Mouse (Mus musculus) midbrain, embryonic 10.5 days (tissue): ENCODE measurements around the gene Slc37a4. TPM values are rescaled to one million over a fixed set of nuclear protein-coding genes. Genes with fewer than 3 reads are reported as not detected.
"Not testable (repeated sequence)": the region's sequence is repeated elsewhere in the genome, so short reads cannot be mapped to it uniquely, and the experiment has no call there.

ENCODE experiments used
- DNase-seq: peaks from one replicate; pipeline ENCODE4 v3.0.0-alpha.2; 2017; ENCODE audit warnings: low spot score
- H3K27ac ChIP-seq: fragments of 300-500 bp; sonication (generic); replicated peaks from 2 replicates; pipeline ENCODE4 v1.5.1; 2016; ENCODE audit warnings: mild to moderate bottlenecking
- H3K27me3 ChIP-seq: fragments of 300-500 bp; sonication (generic); 2 replicates; pipeline ENCODE4 v1.6.1; 2016; ENCODE audit warnings: low read depth, mild to moderate bottlenecking; ENCODE audit not compliant: poor library complexity, severe bottlenecking
- H3K36me3 ChIP-seq: fragments of 300-500 bp; sonication (generic); 2 replicates; pipeline ENCODE4 v1.6.1; 2016; ENCODE audit warnings: mild to moderate bottlenecking, moderate library complexity
- H3K4me1 ChIP-seq: fragments of 300-500 bp; sonication (generic); 2 replicates; pipeline ENCODE4 v1.6.1; 2016
- H3K4me3 ChIP-seq: fragments of 300-500 bp; sonication (generic); 2 replicates; pipeline ENCODE4 v1.5.1; 2016; ENCODE audit warnings: mild to moderate bottlenecking, moderate library complexity
- H3K9me3 ChIP-seq: fragments of 300-500 bp; sonication (generic); replicated peaks from 2 replicates; pipeline ENCODE4 v1.6.1; 2016; ENCODE audit warnings: mild to moderate bottlenecking
- whole genome bisulfite sequencing: fragments of 180-500 bp; shearing (Covaris S2); methylation state at CpG from one replicate; pipeline ENCODE4 v1.1.7; 2016; 5-methylcytosine and 5-hydroxymethylcytosine counted together
- microRNA-seq: library from miRNA; unstranded; fragments of <30 nt; microRNA quantifications from one replicate; pipeline ENCODE4, GENCODE M21; 2017
- polyA plus RNA-seq: library from polyadenylated mRNA; unstranded; fragments of >200 nt; fragmentation: Nextera tagmentation; extraction: Ambion mirVana; gene quantifications from 2 replicates; pipeline ENCODE4 v1.2.1, GENCODE M21; 2016

The Slc37a4 gene
- polyA plus RNA-seq, 1 experiment from 2014 or later = 17.2 TPM

DNA sequence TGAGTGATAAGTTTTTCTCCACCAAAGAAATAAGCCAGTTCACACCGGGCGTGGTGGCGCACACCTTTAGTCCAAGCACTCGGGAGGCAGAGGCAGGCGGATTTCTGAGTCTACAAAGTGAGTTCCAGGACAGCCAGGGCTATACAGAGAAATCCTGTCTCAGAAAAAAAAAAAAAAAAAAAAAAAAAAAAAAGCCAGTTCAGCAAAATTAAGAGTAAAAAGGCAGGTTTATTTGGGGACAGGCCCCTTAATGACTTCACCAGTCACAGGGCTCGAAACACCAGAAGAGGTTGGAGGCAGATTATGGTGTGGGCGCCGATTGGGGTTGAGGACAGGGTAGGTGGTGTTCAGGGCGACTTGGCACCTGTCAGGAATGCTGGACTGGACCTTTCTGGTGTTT lies 23.1 kb downstream of the Slc37a4 start:
- Histone ChIP-seq H3K36me3 (peaks cover 15% of the 10 kb centered on the region), H3K4me1 (peaks cover 13% of the 10 kb centered on the region)
- not testable (repeated sequence) for DNase-seq, H3K27me3 ChIP-seq, H3K4me3 ChIP-seq, H3K27ac ChIP-seq, H3K9me3 ChIP-seq
- WGBS = 95% methylated on average over 9 of the region's 9 CpGs

DNA sequence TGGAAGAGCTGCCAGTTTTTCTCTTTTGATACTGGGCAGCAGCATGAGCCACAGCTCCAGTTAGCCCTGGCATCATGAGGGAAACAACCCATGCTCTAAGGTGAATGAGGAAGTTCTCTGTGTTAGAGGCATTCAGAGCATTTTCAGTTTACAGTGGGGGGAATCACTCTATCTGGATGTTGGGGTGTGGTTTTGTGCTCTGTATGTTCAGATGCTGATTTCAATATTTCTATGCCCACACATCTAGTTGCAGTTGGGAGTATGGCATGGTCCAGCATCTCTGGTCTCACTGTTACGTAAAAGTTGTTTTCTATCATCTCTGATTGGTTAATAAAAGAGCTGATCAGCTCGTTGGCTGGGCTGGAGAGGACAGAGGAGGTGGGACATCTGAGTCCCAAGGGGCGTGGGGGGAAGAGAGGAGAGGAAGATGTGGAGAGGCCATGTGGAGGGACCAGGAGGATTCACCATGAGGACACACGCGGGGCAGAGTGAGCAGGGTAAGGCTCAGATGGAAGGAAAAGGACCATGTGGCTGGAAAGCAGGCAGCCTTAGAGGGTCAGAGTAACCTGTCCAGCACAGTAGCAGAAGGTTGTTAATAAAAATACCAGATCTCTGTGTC lies 23.7 kb downstream of the Slc37a4 start:
- WGBS = 81% methylated on average over 5 of the region's 5 CpGs
- H3K9me3 ChIP-seq = no peaks in the 10 kb centered on the region

DNA sequence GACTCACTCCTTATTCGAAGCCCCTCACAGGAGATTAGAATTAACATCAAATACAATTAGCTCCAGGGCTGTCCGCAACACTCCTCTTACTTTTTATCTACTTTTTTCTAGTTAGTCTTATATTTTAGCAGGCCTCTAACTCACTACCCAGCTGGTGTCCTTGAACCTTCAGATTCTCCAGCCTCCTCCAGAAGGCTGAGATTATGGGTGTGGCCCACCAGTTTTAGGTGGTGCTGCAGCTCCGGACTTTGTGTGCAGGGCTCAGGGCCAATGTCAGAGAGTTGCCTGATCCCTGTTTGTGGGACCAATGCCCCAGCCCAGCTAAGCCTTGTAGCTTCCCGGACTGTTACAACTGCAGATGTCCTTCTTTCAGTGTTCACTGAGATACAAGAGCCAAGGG lies 26.9 kb downstream of the Slc37a4 start:
- Histone ChIP-seq H3K27ac (no peak overlapping the region), H3K9me3 (no peaks in the 10 kb centered on the region), H3K4me3 (no peak overlapping the region), H3K27me3 (no peaks in the 10 kb centered on the region), H3K36me3 (no peaks in the 10 kb centered on the region), H3K4me1 (no peaks in the 10 kb centered on the region)
- no peak for DNase-seq
- 86% methylated on average over 4 of the region's 4 CpGs for WGBS

More for the DNA sequence above, 23.7 kb downstream of the Slc37a4 start:
- Histone ChIP-seq H3K4me1 (peaks cover 13% of the 10 kb centered on the region), H3K27ac (no peak overlapping the region), H3K27me3 (no peaks in the 10 kb centered on the region), H3K4me3 (no peak overlapping the region), H3K36me3 (peaks cover 12% of the 10 kb centered on the region)
- DNase-seq = no peak

DNA sequence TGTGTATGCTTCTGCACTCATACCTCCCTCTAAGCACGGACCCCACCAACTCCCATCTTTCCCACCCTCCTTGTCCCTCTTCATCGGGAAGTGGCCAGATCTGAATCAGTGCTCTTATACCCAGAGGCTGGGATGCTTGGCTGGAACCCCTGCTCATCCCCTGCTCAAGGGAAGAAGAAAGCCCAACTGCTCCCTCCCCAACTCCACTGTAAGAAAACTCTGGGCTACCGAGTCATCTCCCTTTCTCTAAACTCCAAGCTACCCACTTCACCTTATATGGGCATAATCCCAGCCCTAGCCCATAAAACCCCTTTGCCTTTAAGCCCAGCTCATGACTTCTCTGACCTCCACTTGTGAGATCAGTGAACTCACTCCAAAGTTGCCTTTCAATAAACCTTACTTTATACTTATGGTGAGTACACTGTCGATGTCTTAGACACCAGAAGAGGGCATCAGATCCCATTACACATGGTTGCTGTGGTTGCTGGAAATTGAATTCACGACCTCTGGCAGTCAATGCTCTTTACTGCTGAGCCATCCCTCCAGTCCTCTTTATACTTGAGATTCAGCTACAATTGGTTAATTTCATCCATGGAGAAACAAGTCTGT lies 36.0 kb downstream of the Slc37a4 start:
- no peaks in the 10 kb centered on the region for H3K9me3 ChIP-seq
- H3K4me1 ChIP-seq = peaks cover 8% of the 10 kb centered on the region
- no peak overlapping the region for H3K4me3 ChIP-seq
- no peaks in the 10 kb centered on the region for H3K27me3 ChIP-seq
- no peak for DNase-seq
- H3K27ac ChIP-seq = no peak overlapping the region
- no peaks in the 10 kb centered on the region for H3K36me3 ChIP-seq
- 61% methylated on average over 5 of the region's 5 CpGs for WGBS

DNA sequence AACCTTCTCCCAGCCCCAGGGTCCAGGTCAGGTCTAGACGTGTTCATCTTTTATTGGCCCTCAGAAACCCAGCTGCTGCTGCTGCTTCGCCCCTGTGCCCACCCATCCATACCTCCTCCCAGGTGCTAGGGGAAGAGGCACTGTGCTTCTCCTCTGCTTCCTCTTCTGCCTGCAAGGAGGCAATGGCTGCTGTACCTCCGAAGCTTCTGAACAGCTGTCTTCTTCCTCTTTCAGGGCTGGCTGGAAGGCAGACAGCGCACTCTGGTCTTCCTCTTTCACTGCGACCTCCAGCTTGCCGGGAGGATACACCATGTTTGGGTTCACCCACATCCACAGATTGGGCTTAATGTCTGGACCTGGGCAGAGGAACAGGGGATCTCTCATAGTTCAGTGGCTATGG lies 39.1 kb downstream of the Slc37a4 start:
- WGBS = 84% methylated on average over 6 of the region's 6 CpGs
- Histone ChIP-seq H3K4me3 (no peak overlapping the region), H3K27ac (no peak overlapping the region), H3K36me3 (no peaks in the 10 kb centered on the region), H3K27me3 (no peaks in the 10 kb centered on the region), H3K9me3 (no peaks in the 10 kb centered on the region), H3K4me1 (peaks cover 8% of the 10 kb centered on the region)
- DNase-seq = no peak

DNA sequence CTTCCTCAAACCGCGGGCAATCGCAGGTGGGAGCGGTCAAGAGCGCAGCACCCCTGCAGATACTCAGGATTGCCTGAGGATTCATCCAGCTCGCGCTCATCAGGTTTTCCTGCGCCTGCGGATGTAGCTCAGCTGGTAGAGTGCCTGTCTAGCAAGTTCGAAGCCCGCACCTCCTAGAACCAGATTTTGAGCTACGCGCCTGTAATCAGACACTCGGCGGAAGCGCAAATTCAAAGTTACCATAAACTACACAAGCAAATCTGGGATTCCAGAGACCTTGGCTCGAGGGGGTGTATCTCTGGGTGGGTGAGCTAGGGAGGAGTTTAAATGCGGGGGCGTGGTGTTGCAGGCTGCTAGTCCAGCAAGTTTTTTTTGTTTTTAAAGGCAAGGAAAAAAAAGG lies 44.3 kb downstream of the Slc37a4 start, which contains the start of gene Foxr1:
Foxr1 (minus strand) TSS at position 176 of the 400 bp plus-strand sequence.
- no peaks in the 10 kb centered on the region for H3K4me1 ChIP-seq
- H3K36me3 ChIP-seq = no peaks in the 10 kb centered on the region
- no peak within 1 kb of the TSS for H3K27ac ChIP-seq
- DNase-seq = no peak
- WGBS = 77% methylated on average over 19 of the region's 19 CpGs
- H3K4me3 ChIP-seq = no peak within 1 kb of the TSS
- no peaks in the 10 kb centered on the region for H3K27me3 ChIP-seq
- no peaks in the 10 kb centered on the region for H3K9me3 ChIP-seq

DNA sequence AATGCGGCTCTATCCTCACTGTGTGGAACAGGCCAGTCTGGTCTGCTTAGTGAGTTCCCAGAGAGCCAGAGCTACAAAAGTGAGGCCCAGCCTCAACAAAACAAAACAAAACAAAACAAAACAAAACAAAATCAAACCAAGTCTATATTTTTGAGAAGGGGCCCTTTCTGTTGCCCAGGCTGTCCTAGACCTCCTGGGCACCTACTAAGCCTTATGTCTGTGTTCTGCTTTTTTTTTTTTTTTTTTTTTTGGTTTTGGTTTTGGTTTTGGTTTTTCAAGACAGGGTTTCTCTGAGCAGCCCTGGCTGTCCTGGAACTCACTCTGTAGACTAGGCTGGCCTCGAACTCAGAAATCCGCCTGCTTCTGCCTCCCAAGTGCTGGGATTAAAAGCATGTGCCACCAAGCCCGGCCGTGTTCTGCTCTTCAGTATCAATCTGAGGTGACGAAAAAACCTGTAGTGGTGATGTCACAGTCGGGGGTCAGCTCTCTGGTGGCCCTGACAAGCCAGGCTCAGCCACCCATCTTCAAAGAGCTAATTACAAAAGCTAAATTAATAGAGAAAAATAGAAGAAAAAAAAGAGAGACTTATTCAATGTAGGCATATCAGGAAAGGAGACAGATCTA lies 47.9 kb downstream of the Slc37a4 start:
- not testable (repeated sequence) for H3K27ac ChIP-seq, H3K27me3 ChIP-seq, H3K36me3 ChIP-seq, H3K4me3 ChIP-seq, DNase-seq, H3K9me3 ChIP-seq, H3K4me1 ChIP-seq
- WGBS = 84% methylated on average over 7 of the region's 7 CpGs

DNA sequence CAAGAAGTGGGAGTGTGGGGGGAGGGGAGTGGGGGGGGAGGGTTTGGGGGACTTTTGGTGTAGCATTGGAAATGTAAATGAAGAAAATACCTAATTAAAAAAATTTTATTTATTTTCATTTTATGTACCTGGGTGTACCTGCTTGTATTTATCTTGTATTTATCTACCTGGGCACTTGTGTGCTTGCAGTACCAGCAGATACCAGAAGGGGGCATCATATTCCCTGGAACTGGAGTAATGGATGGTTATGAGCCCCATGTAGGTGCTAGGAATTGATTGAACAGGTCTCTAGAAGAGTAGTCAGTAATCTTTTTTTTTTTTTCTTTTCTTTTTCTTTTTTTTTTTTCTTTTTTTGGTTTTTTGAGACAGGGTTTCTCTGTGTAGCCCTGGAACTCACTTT lies 53.7 kb downstream of the Slc37a4 start:
- no peaks in the 10 kb centered on the region for H3K9me3 ChIP-seq
- DNase-seq = no peak
- H3K27me3 ChIP-seq = peaks cover 32% of the 10 kb centered on the region
- H3K27ac ChIP-seq = no peak overlapping the region
- no peak overlapping the region for H3K4me3 ChIP-seq
- peaks cover 13% of the 10 kb centered on the region for H3K4me1 ChIP-seq
- no peaks in the 10 kb centered on the region for H3K36me3 ChIP-seq

Small RNAs within 50 kb of the gene (microRNA-seq; reads per million reads assigned to microRNA genes)
- gene Mir7085 = not detected

Other genes with a start within 250 kb of the Slc37a4 start
- gene Cbl, start 162.8 kb upstream of the Slc37a4 start, polyA plus RNA-seq = 21.7 and 25.5 TPM in 2 replicates
- not detected in 2 replicates for gene Ccdc153, start 156.2 kb upstream of the Slc37a4 start, polyA plus RNA-seq
- gene Pdzd3, start 145.4 kb upstream of the Slc37a4 start, polyA plus RNA-seq = 0.06 TPM in 1 of 2 replicates, not detected in the other
- gene Nlrx1, start 128.3 kb upstream of the Slc37a4 start, polyA plus RNA-seq = 2.6 and 2.9 TPM in 2 replicates
- gene Abcg4, start 108.2 kb upstream of the Slc37a4 start, polyA plus RNA-seq = 6.4 and 8.6 TPM in 2 replicates
- gene Hinfp, start 91.2 kb upstream of the Slc37a4 start, polyA plus RNA-seq = 29.4 and 35.8 TPM in 2 replicates
- gene C2cd2l, start 76.6 kb upstream of the Slc37a4 start, polyA plus RNA-seq = 8.6 and 10.8 TPM in 2 replicates
- gene Dpagt1, start 70.8 kb upstream of the Slc37a4 start, polyA plus RNA-seq = 45.6 and 47.5 TPM in 2 replicates
- 531 and 532 TPM in 2 replicates for gene H2afx, start 62.2 kb upstream of the Slc37a4 start, polyA plus RNA-seq
- 168 and 189 TPM in 2 replicates for gene Hmbs, start 52.6 kb upstream of the Slc37a4 start, polyA plus RNA-seq
- gene Vps11, start 35.2 kb upstream of the Slc37a4 start, polyA plus RNA-seq = 33.6 and 35.9 TPM in 2 replicates
- 40.2 and 42.1 TPM in 2 replicates for gene Hyou1, start 17.4 kb upstream of the Slc37a4 start, polyA plus RNA-seq
- gene Rps25, start 10.3 kb downstream of the Slc37a4 start, polyA plus RNA-seq = 1,926 and 2,208 TPM in 2 replicates
- 216 and 244 TPM in 2 replicates for gene Trappc4, start 10.7 kb downstream of the Slc37a4 start, polyA plus RNA-seq
- gene Ccdc84, start 21.7 kb downstream of the Slc37a4 start, polyA plus RNA-seq = 25.4 and 29.9 TPM in 2 replicates
- gene Foxr1, start 44.3 kb downstream of the Slc37a4 start, polyA plus RNA-seq = not detected in 2 replicates
- gene Upk2, start 58.1 kb downstream of the Slc37a4 start, polyA plus RNA-seq = not detected in 2 replicates
- gene Bcl9l, start 86.0 kb downstream of the Slc37a4 start, polyA plus RNA-seq = 3.9 and 4.7 TPM in 2 replicates
- not detected in 2 replicates for gene Cxcr5, start 165.0 kb downstream of the Slc37a4 start, polyA plus RNA-seq
- 19.5 and 19.7 TPM in 2 replicates for gene Ddx6, start 208.0 kb downstream of the Slc37a4 start, polyA plus RNA-seq